Mouse (Mus musculus) ZHBTc4 (cell line): ENCODE measurements around the gene Il17rc.

Experiments used
- DNase-seq: peaks from one replicate; pipeline ENCODE4 v3.0.0-alpha.2; 2011; ENCODE audit warnings: low read depth, low spot score

Il17rc gene

GRCm38 (mm10) chr6:113455007-113455406, 16.2 kb upstream of the Il17rc start:
- DNase-seq = no peak

GRCm38 (mm10) chr6:113457952-113458534, 13.2 kb upstream of the Il17rc start, which contains the start of gene Il17re:
Gene Il17re, plus strand, starts transcription at chr6:113458484.
- no peak for DNase-seq

- peak; percentile 34 for DNase-seq
These were observed 12.6 kb upstream of the Il17rc start for GRCm38 (mm10) chr6:113458635-113459034.

- DNase-seq = peak; percentile 59
These were observed 7.2 kb upstream of the Il17rc start for GRCm38 (mm10) chr6:113464040-113464439.

GRCm38 (mm10) chr6:113465602-113466001, 5.6 kb upstream of the Il17rc start:
- DNase-seq = no peak

- DNase-seq = no peak
These were observed 2.7 kb upstream of the Il17rc start for GRCm38 (mm10) chr6:113468512-113468911.

- peak; percentile 90 for DNase-seq
These were observed 2.2 kb upstream of the Il17rc start for GRCm38 (mm10) chr6:113469021-113469420.

- DNase-seq = peak; percentile 84
These were observed 1.8 kb upstream of the Il17rc start for GRCm38 (mm10) chr6:113469432-113469831.

- DNase-seq = peak; percentile 54
These were observed 834 bp downstream of the Il17rc start for GRCm38 (mm10) chr6:113472061-113472460.

- DNase-seq = no peak
These were observed 2.0 kb downstream of the Il17rc start for GRCm38 (mm10) chr6:113473246-113473645.

- no peak for DNase-seq
These were observed 2.5 kb downstream of the Il17rc start for GRCm38 (mm10) chr6:113473715-113474114.

- no peak for DNase-seq
These were observed 6.1 kb downstream of the Il17rc start for GRCm38 (mm10) chr6:113477353-113477752.

GRCm38 (mm10) chr6:113478906-113479305, 7.7 kb downstream of the Il17rc start:
- no peak for DNase-seq

- DNase-seq = no peak
These were observed 9.5 kb downstream of the Il17rc start for GRCm38 (mm10) chr6:113480555-113481373.

- DNase-seq = peak; percentile 76
These were observed 11.4 kb downstream of the Il17rc start for GRCm38 (mm10) chr6:113482477-113483099.

GRCm38 (mm10) chr6:113483100-113483615, 11.9 kb downstream of the Il17rc start, which contains the start of gene Creld1:
Gene Creld1, plus strand, starts transcription at chr6:113483297.
- peak; percentile 99 for DNase-seq

- peak; percentile 61 for DNase-seq
These were observed 12.5 kb downstream of the Il17rc start for GRCm38 (mm10) chr6:113483729-113484128.

- peak; percentile 66 for DNase-seq
These were observed 15.9 kb downstream of the Il17rc start for GRCm38 (mm10) chr6:113487125-113487576.

- no peak for DNase-seq
These were observed 18.2 kb downstream of the Il17rc start for GRCm38 (mm10) chr6:113489410-113489809.

GRCm38 (mm10) chr6:113492101-113492864, 21.1 kb downstream of the Il17rc start:
- DNase-seq = no peak

- peak; percentile 96 for DNase-seq
These were observed 23.1 kb downstream of the Il17rc start for GRCm38 (mm10) chr6:113494258-113494788.
